Mouse (Mus musculus): ENCODE measurements at regions not wholly inside any gene's neighbourhood (a gene's known extent, or its start where the extent isn't known, plus 50 kb on each side); places are given as distances from the start of the nearest gene placed in this dataset.
A peak's percentile ranks its signal among the peaks of the same experiment; 100 is the strongest.

GRCm38 (mm10) chr6:103321058-103321457 is 189.3 kb upstream of the Chl1 start:
- H3K36me3 ChIP-seq (ENCODE audit: control insufficient read depth, insufficient read depth, low read length): no peaks in the 10 kb centered on the region
- no peak for DNase-seq
- no peaks in the 10 kb centered on the region for H3K27me3 ChIP-seq (replicated peaks; ENCODE audit: control insufficient read depth, insufficient read depth, low read length)
- no peak overlapping the region for H3K4me3 ChIP-seq (ENCODE audit: insufficient read depth, low read depth, low read length)
- no peak for TF ChIP-seq CTCF (conservative IDR thresholded peaks at IDR 0.05; ENCODE audit: insufficient read depth, insufficient read length, low read depth, low read length)
- no peak for TF ChIP-seq POLR2A (IDR thresholded peaks at IDR 0.05; ENCODE audit: low read depth, low read length)
- no peaks in the 10 kb centered on the region for H3K4me1 ChIP-seq (ENCODE audit: control insufficient read depth, insufficient read depth, low read length)
- WGBS: 86% methylated on average over 2 of the region's 2 CpGs
- H3K27ac ChIP-seq (ENCODE audit: insufficient read depth, low read depth, low read length): no peak overlapping the region

GRCm38 (mm10) chr6:103322442-103322841 is 187.9 kb upstream of the Chl1 start:
- no peak for DNase-seq
- TF ChIP-seq POLR2A (IDR thresholded peaks at IDR 0.05; ENCODE audit: low read depth, low read length): no peak
- no peak for TF ChIP-seq CTCF (conservative IDR thresholded peaks at IDR 0.05; ENCODE audit: insufficient read depth, insufficient read length, low read depth, low read length)
- H3K36me3 ChIP-seq (ENCODE audit: control insufficient read depth, insufficient read depth, low read length): no peaks in the 10 kb centered on the region
- no peaks in the 10 kb centered on the region for H3K27me3 ChIP-seq (replicated peaks; ENCODE audit: control insufficient read depth, insufficient read depth, low read length)
- H3K27ac ChIP-seq (ENCODE audit: insufficient read depth, low read depth, low read length): no peak overlapping the region
- no peak overlapping the region for H3K4me3 ChIP-seq (ENCODE audit: insufficient read depth, low read depth, low read length)
- H3K4me1 ChIP-seq (ENCODE audit: control insufficient read depth, insufficient read depth, low read length): no peaks in the 10 kb centered on the region

- H3K27me3 ChIP-seq (replicated peaks; ENCODE audit: control insufficient read depth, insufficient read depth, low read length): no peaks in the 10 kb centered on the region; the same call in 1 of the 2 replicates
- no peak overlapping the region for H3K4me3 ChIP-seq (ENCODE audit: insufficient read depth, low read depth, low read length)
- no peak for DNase-seq
- no peak overlapping the region for H3K27ac ChIP-seq (ENCODE audit: insufficient read depth, low read depth, low read length)
- H3K36me3 ChIP-seq (ENCODE audit: control insufficient read depth, insufficient read depth, low read length): no peaks in the 10 kb centered on the region
- H3K4me1 ChIP-seq (ENCODE audit: control insufficient read depth, insufficient read depth, low read length): no peaks in the 10 kb centered on the region
- TF ChIP-seq CTCF (conservative IDR thresholded peaks at IDR 0.05; ENCODE audit: insufficient read depth, insufficient read length, low read depth, low read length): no peak
- TF ChIP-seq POLR2A (IDR thresholded peaks at IDR 0.05; ENCODE audit: low read depth, low read length): no peak
Measured at GRCm38 (mm10) chr6:103335683-103336082, 174.7 kb upstream of the Chl1 start.

GRCm38 (mm10) chr6:103339961-103340732 is 170.2 kb upstream of the Chl1 start:
- Histone ChIP-seq H3K4me1 (ENCODE audit: control insufficient read depth, insufficient read depth, low read length) (no peaks in the 10 kb centered on the region), H3K4me3 (ENCODE audit: insufficient read depth, low read depth, low read length) (no peak overlapping the region), H3K27ac (ENCODE audit: insufficient read depth, low read depth, low read length) (no peak overlapping the region), H3K27me3 (replicated peaks; ENCODE audit: control insufficient read depth, insufficient read depth, low read length) (no peaks in the 10 kb centered on the region), H3K36me3 (ENCODE audit: control insufficient read depth, insufficient read depth, low read length) (no peaks in the 10 kb centered on the region)
- TF ChIP-seq CTCF (conservative IDR thresholded peaks at IDR 0.05; ENCODE audit: insufficient read depth, insufficient read length, low read depth, low read length) (no peak), POLR2A (IDR thresholded peaks at IDR 0.05; ENCODE audit: low read depth, low read length) (no peak)
- WGBS: 73% methylated on average over 7 of the region's 7 CpGs
- no peak for DNase-seq

GRCm38 (mm10) chr6:103343515-103343914 is 166.9 kb upstream of the Chl1 start:
- Histone ChIP-seq H3K4me1 (ENCODE audit: control insufficient read depth, insufficient read depth, low read length) (no peaks in the 10 kb centered on the region), H3K36me3 (ENCODE audit: control insufficient read depth, insufficient read depth, low read length) (no peaks in the 10 kb centered on the region), H3K4me3 (ENCODE audit: insufficient read depth, low read depth, low read length) (no peak overlapping the region), H3K27me3 (replicated peaks; ENCODE audit: control insufficient read depth, insufficient read depth, low read length) (no peaks in the 10 kb centered on the region), H3K27ac (ENCODE audit: insufficient read depth, low read depth, low read length) (no peak overlapping the region)
- TF ChIP-seq POLR2A (IDR thresholded peaks at IDR 0.05; ENCODE audit: low read depth, low read length) (no peak), CTCF (conservative IDR thresholded peaks at IDR 0.05; ENCODE audit: insufficient read depth, insufficient read length, low read depth, low read length) (no peak)
- DNase-seq: no peak
- 60% methylated on average over 5 of the region's 5 CpGs for WGBS

- DNase-seq: peak; percentile 24
- Histone ChIP-seq H3K27ac (ENCODE audit: insufficient read depth, low read depth, low read length) (no peak overlapping the region), H3K4me3 (ENCODE audit: insufficient read depth, low read depth, low read length) (no peak overlapping the region), H3K36me3 (ENCODE audit: control insufficient read depth, insufficient read depth, low read length) (no peaks in the 10 kb centered on the region), H3K27me3 (replicated peaks; ENCODE audit: control insufficient read depth, insufficient read depth, low read length) (no peaks in the 10 kb centered on the region), H3K4me1 (ENCODE audit: control insufficient read depth, insufficient read depth, low read length) (no peaks in the 10 kb centered on the region)
- WGBS: 35% methylated on average over 2 of the region's 2 CpGs
- TF ChIP-seq CTCF (conservative IDR thresholded peaks at IDR 0.05; ENCODE audit: insufficient read depth, insufficient read length, low read depth, low read length): no peak
- no peak for TF ChIP-seq POLR2A (IDR thresholded peaks at IDR 0.05; ENCODE audit: low read depth, low read length)
Measured at GRCm38 (mm10) chr6:103344413-103344812, 166.0 kb upstream of the Chl1 start.

GRCm38 (mm10) chr6:103345195-103345594 is 165.2 kb upstream of the Chl1 start:
- Histone ChIP-seq H3K4me3 (ENCODE audit: insufficient read depth, low read depth, low read length) (no peak overlapping the region), H3K27me3 (replicated peaks; ENCODE audit: control insufficient read depth, insufficient read depth, low read length) (no peaks in the 10 kb centered on the region), H3K4me1 (ENCODE audit: control insufficient read depth, insufficient read depth, low read length) (no peaks in the 10 kb centered on the region), H3K27ac (ENCODE audit: insufficient read depth, low read depth, low read length) (no peak overlapping the region), H3K36me3 (ENCODE audit: control insufficient read depth, insufficient read depth, low read length) (no peaks in the 10 kb centered on the region)
- DNase-seq: no peak
- 74% methylated on average over 3 of the region's 3 CpGs for WGBS
- TF ChIP-seq CTCF (conservative IDR thresholded peaks at IDR 0.05; ENCODE audit: insufficient read depth, insufficient read length, low read depth, low read length): no peak
- TF ChIP-seq POLR2A (IDR thresholded peaks at IDR 0.05; ENCODE audit: low read depth, low read length): no peak
